Mouse (Mus musculus): ENCODE data around the gene Disc1. TPM values are rescaled to one million over a fixed set of nuclear protein-coding genes. Genes with fewer than 3 reads are reported as not detected.

Disc1 gene
- polyA plus RNA-seq, 1 experiment from 2014 or later: 2.1 TPM

GRCm38 (mm10) chr8:125174237-125174636 lies 120.2 kb downstream of the Disc1 start:
- Histone ChIP-seq H3K4me2 (no peak overlapping the region), H3K36me3 (no peaks in the 10 kb centered on the region), H3K4me3 (no peak overlapping the region), H3K9ac (no peak overlapping the region), H3K27me3 (peaks cover 7% of the 10 kb centered on the region; the same call in 1 of the 2 replicates), H3K4me1 (replicated peaks) (peaks cover 33% of the 10 kb centered on the region), H3K9me3 (no peaks in the 10 kb centered on the region), H3K27ac (replicated peaks) (no peak overlapping the region)
- 58% methylated on average over 7 of the region's 7 CpGs for WGBS
- no peak for ATAC-seq (ENCODE audit: low read depth)

GRCm38 (mm10) chr8:125174851-125175250 lies 120.9 kb downstream of the Disc1 start:
- Histone ChIP-seq H3K9me3 (no peaks in the 10 kb centered on the region), H3K4me2 (no peak overlapping the region), H3K4me1 (replicated peaks) (peaks cover 28% of the 10 kb centered on the region), H3K27me3 (peaks cover 7% of the 10 kb centered on the region; the same call in 1 of the 2 replicates), H3K27ac (replicated peaks) (no peak overlapping the region), H3K4me3 (no peak overlapping the region), H3K9ac (0 out of 2 replicates have a peak overlapping the region, but pooled peaks have one; percentile 22), H3K36me3 (no peaks in the 10 kb centered on the region)
- ATAC-seq (ENCODE audit: low read depth): no peak
- WGBS: 77% methylated on average over 4 of the region's 4 CpGs

- Histone ChIP-seq H3K27me3 (peaks cover 11% of the 10 kb centered on the region), H3K36me3 (no peaks in the 10 kb centered on the region), H3K4me3 (no peak overlapping the region), H3K9me3 (no peaks in the 10 kb centered on the region), H3K27ac (replicated peaks) (no peak overlapping the region), H3K4me1 (replicated peaks) (peaks cover 25% of the 10 kb centered on the region), H3K4me2 (no peak overlapping the region), H3K9ac (no peak overlapping the region)
- WGBS: 98% methylated on average over 4 of the region's 4 CpGs
- ATAC-seq (ENCODE audit: low read depth): no peak
Observed at GRCm38 (mm10) chr8:125175661-125176060, 121.7 kb downstream of the Disc1 start.

GRCm38 (mm10) chr8:125177091-125177490 lies 123.1 kb downstream of the Disc1 start:
- Histone ChIP-seq H3K27ac (replicated peaks) (no peak overlapping the region), H3K9me3 (no peaks in the 10 kb centered on the region), H3K4me2 (no peak overlapping the region), H3K4me1 (replicated peaks) (peaks cover 25% of the 10 kb centered on the region), H3K4me3 (no peak overlapping the region), H3K27me3 (peaks cover 19% of the 10 kb centered on the region), H3K36me3 (no peaks in the 10 kb centered on the region), H3K9ac (no peak overlapping the region)
- no peak for ATAC-seq (ENCODE audit: low read depth)
- WGBS: 83% methylated on average over 6 of the region's 6 CpGs

- WGBS: 88% methylated on average over 8 of the region's 8 CpGs
Observed at GRCm38 (mm10) chr8:125177958-125178357, 124.0 kb downstream of the Disc1 start.

GRCm38 (mm10) chr8:125183548-125184451 lies 129.8 kb downstream of the Disc1 start:
- 0 out of 2 replicates have a peak overlapping the region, but pooled peaks have one; percentile 3 for H3K4me2 ChIP-seq
- H3K27ac ChIP-seq (replicated peaks): peak overlapping the region; percentile 20
- H3K4me3 ChIP-seq: no peak overlapping the region
- ATAC-seq (ENCODE audit: low read depth): peak; percentile 69; the same call in 1 of the 2 replicates
- H3K9ac ChIP-seq: no peak overlapping the region
- H3K27me3 ChIP-seq: peaks cover 25% of the 10 kb centered on the region
- no peaks in the 10 kb centered on the region for H3K9me3 ChIP-seq
- H3K4me1 ChIP-seq (replicated peaks): peaks cover 14% of the 10 kb centered on the region
- WGBS: 19% methylated on average over 17 of the region's 17 CpGs
- H3K36me3 ChIP-seq: no peaks in the 10 kb centered on the region

More at GRCm38 (mm10) chr8:125177958-125178357, 124.0 kb downstream of the Disc1 start:
- Histone ChIP-seq H3K4me3 (no peak overlapping the region), H3K36me3 (no peaks in the 10 kb centered on the region), H3K27me3 (peaks cover 20% of the 10 kb centered on the region), H3K9me3 (no peaks in the 10 kb centered on the region), H3K4me1 (replicated peaks) (peaks cover 22% of the 10 kb centered on the region), H3K4me2 (no peak overlapping the region), H3K9ac (no peak overlapping the region), H3K27ac (replicated peaks) (no peak overlapping the region)
- no peak for ATAC-seq (ENCODE audit: low read depth)

GRCm38 (mm10) chr8:125184452-125184817 lies 130.4 kb downstream of the Disc1 start:
- ATAC-seq (ENCODE audit: low read depth): peak; percentile 30; the same call in 1 of the 2 replicates
- H3K9ac ChIP-seq: no peak overlapping the region
- no peak overlapping the region for H3K4me3 ChIP-seq
- H3K36me3 ChIP-seq: no peaks in the 10 kb centered on the region
- peaks cover 25% of the 10 kb centered on the region for H3K27me3 ChIP-seq
- WGBS: 50% methylated on average over 9 of the region's 9 CpGs
- H3K4me1 ChIP-seq (replicated peaks): peaks cover 14% of the 10 kb centered on the region
- H3K4me2 ChIP-seq: 0 out of 2 replicates have a peak overlapping the region, but pooled peaks have one; percentile 3
- H3K27ac ChIP-seq (replicated peaks): 0 out of 2 replicates have a peak overlapping the region, but pooled peaks have one; percentile 19
- H3K9me3 ChIP-seq: no peaks in the 10 kb centered on the region

GRCm38 (mm10) chr8:125184881-125185280 lies 130.9 kb downstream of the Disc1 start:
- Histone ChIP-seq H3K9me3 (no peaks in the 10 kb centered on the region), H3K4me3 (no peak overlapping the region), H3K27me3 (peaks cover 25% of the 10 kb centered on the region), H3K27ac (replicated peaks) (no peak overlapping the region), H3K4me2 (no peak overlapping the region), H3K36me3 (no peaks in the 10 kb centered on the region), H3K9ac (no peak overlapping the region), H3K4me1 (replicated peaks) (peaks cover 14% of the 10 kb centered on the region)
- ATAC-seq (ENCODE audit: low read depth): no peak
- WGBS: 57% methylated on average over 1 of the region's 1 CpGs

- no peak for ATAC-seq (ENCODE audit: low read depth)
- peaks cover 14% of the 10 kb centered on the region for H3K4me1 ChIP-seq (replicated peaks)
- peaks cover 19% of the 10 kb centered on the region for H3K27me3 ChIP-seq
- no peak overlapping the region for H3K4me3 ChIP-seq
- H3K27ac ChIP-seq (replicated peaks): no peak overlapping the region
- 49% methylated on average over 10 of the region's 10 CpGs for WGBS
- no peak overlapping the region for H3K4me2 ChIP-seq
- H3K9me3 ChIP-seq: no peaks in the 10 kb centered on the region
- no peaks in the 10 kb centered on the region for H3K36me3 ChIP-seq
- H3K9ac ChIP-seq: no peak overlapping the region
Observed at GRCm38 (mm10) chr8:125187044-125187443, 133.0 kb downstream of the Disc1 start.

- Histone ChIP-seq H3K36me3 (no peaks in the 10 kb centered on the region), H3K4me1 (replicated peaks) (peaks cover 29% of the 10 kb centered on the region), H3K27me3 (peaks cover 19% of the 10 kb centered on the region), H3K9me3 (no peaks in the 10 kb centered on the region), H3K4me2 (no peak overlapping the region), H3K27ac (replicated peaks) (no peak overlapping the region), H3K9ac (no peak overlapping the region), H3K4me3 (no peak overlapping the region)
- 90% methylated on average over 5 of the region's 5 CpGs for WGBS
- no peak for ATAC-seq (ENCODE audit: low read depth)
Observed at GRCm38 (mm10) chr8:125193701-125194100, 139.7 kb downstream of the Disc1 start.

- H3K36me3 ChIP-seq: no peaks in the 10 kb centered on the region
- no peaks in the 10 kb centered on the region for H3K9me3 ChIP-seq
- peaks cover 32% of the 10 kb centered on the region for H3K27me3 ChIP-seq
- peak; percentile 71; the same call in 1 of the 2 replicates for ATAC-seq (ENCODE audit: low read depth)
- no peak overlapping the region for H3K4me3 ChIP-seq
- 41% methylated on average over 9 of the region's 9 CpGs for WGBS
- 0 out of 2 replicates have a peak overlapping the region, but pooled peaks have one; percentile 24 for H3K27ac ChIP-seq (replicated peaks)
- H3K4me2 ChIP-seq: no peak overlapping the region
- H3K9ac ChIP-seq: no peak overlapping the region
- peaks cover 35% of the 10 kb centered on the region for H3K4me1 ChIP-seq (replicated peaks)
Observed at GRCm38 (mm10) chr8:125195121-125195520, 141.1 kb downstream of the Disc1 start.

GRCm38 (mm10) chr8:125196573-125197094 lies 142.6 kb downstream of the Disc1 start:
- Histone ChIP-seq H3K9me3 (no peaks in the 10 kb centered on the region), H3K36me3 (no peaks in the 10 kb centered on the region), H3K4me1 (replicated peaks) (peaks cover 44% of the 10 kb centered on the region), H3K4me3 (no peak overlapping the region), H3K4me2 (no peak overlapping the region), H3K27ac (replicated peaks) (peak overlapping the region; percentile 33; the same call in 1 of the 2 replicates), H3K27me3 (peaks cover 28% of the 10 kb centered on the region; the same call in 1 of the 2 replicates), H3K9ac (no peak overlapping the region)
- ATAC-seq (ENCODE audit: low read depth): no peak
- 84% methylated on average over 14 of the region's 14 CpGs for WGBS

All from neural tube, embryonic 13.5 days (tissue).